Mouse (Mus musculus) midbrain, embryonic 13.5 days (tissue): ENCODE results near the gene Itgb7. TPM values are rescaled to one million over a fixed set of nuclear protein-coding genes. Genes with fewer than 3 reads are reported as not detected.

Source experiments
- ATAC-seq: fragments of 200-750 bp; cut with Nextera tagmentation; 2 replicates; pipeline ENCODE4 v1.8.0; 2017; ENCODE audit warnings: mild to moderate bottlenecking, moderate TSS enrichment, moderate library complexity
- H3K27ac ChIP-seq: fragments of 300-500 bp; sonication (generic); 2 replicates; pipeline ENCODE4 v1.5.1; 2015; ENCODE audit warnings: inconsistent platforms, mild to moderate bottlenecking, moderate library complexity
- H3K27me3 ChIP-seq: fragments of 300-500 bp; sonication (generic); 2 replicates; pipeline ENCODE4 v1.6.1; 2015; ENCODE audit warnings: mild to moderate bottlenecking, inconsistent platforms
- H3K36me3 ChIP-seq: fragments of 300-500 bp; sonication (generic); 2 replicates; pipeline ENCODE4 v1.6.1; 2015; ENCODE audit warnings: mild to moderate bottlenecking, inconsistent platforms
- H3K4me1 ChIP-seq: fragments of 300-500 bp; sonication (generic); replicated peaks from 2 replicates; pipeline ENCODE4 v1.6.1; 2015; ENCODE audit warnings: inconsistent platforms
- H3K4me2 ChIP-seq: fragments of 300-500 bp; sonication (generic); replicated peaks from 2 replicates; pipeline ENCODE4 v1.6.1; 2015; ENCODE audit warnings: moderate library complexity, mild to moderate bottlenecking, inconsistent platforms
- H3K4me3 ChIP-seq: fragments of 300-500 bp; sonication (generic); replicated peaks from 2 replicates; pipeline ENCODE4 v1.5.1; 2015; ENCODE audit warnings: mild to moderate bottlenecking, inconsistent platforms
- H3K9ac ChIP-seq: fragments of 300-500 bp; sonication (generic); replicated peaks from 2 replicates; pipeline ENCODE4 v1.6.1; 2015; ENCODE audit warnings: mild to moderate bottlenecking, inconsistent platforms
- H3K9me3 ChIP-seq: fragments of 300-500 bp; sonication (generic); 2 replicates; pipeline ENCODE4 v1.6.1; 2016; ENCODE audit warnings: mild to moderate bottlenecking, inconsistent platforms
- WGBS: fragments of 180-500 bp; shearing (Covaris S2); methylation state at CpG from one replicate; pipeline ENCODE4 v1.1.7; 2015; 5-methylcytosine and 5-hydroxymethylcytosine counted together
- polyA plus RNA-seq: library from polyadenylated mRNA; unstranded; fragments of >200 nt; fragmentation: Nextera tagmentation; extraction: Ambion mirVana; gene quantifications from 2 replicates; pipeline ENCODE4 v1.2.1, GENCODE M21; 2015

The Itgb7 gene
- polyA plus RNA-seq, 1 experiment from 2014 or later, result 0.82 TPM

DNA sequence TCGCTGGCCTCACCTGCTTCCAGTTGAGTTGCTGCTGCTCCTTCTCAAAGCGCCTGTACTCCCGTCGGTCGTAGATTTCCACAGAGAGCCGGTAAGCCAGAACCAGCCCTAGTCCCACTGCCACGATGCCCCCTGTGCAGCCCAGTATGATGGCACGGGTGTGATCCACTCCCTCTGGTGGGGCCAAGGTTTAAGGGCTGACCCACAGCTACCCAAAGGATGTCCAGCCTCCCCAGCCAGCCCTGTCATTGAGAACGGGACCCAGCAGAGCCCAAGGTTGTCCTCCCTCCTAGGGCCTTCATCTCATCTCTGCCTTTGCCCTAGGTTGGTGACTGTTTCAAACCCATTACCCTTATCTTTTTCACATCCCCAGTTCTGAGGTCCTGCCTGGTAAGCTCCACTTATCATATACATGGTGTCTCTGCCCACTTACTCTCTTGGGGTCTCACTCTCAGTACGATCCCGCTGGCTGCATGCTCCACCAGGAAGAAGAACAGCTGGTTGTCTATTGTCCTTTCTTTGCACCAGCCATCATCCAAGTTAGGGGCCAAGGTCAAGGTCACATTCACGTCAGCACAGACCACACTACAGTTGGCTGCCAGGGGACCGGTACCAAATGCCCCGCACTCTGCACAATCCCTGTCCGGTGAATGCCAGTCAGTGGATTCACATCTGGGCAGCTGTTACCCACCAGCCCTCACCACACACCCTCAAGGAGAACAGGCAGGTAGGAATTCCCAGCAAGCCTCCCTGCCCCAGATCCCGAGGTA, 15.1 kb downstream of the Itgb7 start:
- Histone ChIP-seq H3K27ac (no peak overlapping the region), H3K4me2 (no peak overlapping the region), H3K4me1 (no peaks in the 10 kb centered on the region), H3K27me3 (no peaks in the 10 kb centered on the region), H3K9me3 (no peaks in the 10 kb centered on the region), H3K9ac (no peak overlapping the region), H3K4me3 (no peak overlapping the region), H3K36me3 (peaks cover 56% of the 10 kb centered on the region)
- WGBS, result 86% methylated on average over 16 of the region's 16 CpGs
- ATAC-seq, result no peak; the same call in 1 of the 2 replicates

DNA sequence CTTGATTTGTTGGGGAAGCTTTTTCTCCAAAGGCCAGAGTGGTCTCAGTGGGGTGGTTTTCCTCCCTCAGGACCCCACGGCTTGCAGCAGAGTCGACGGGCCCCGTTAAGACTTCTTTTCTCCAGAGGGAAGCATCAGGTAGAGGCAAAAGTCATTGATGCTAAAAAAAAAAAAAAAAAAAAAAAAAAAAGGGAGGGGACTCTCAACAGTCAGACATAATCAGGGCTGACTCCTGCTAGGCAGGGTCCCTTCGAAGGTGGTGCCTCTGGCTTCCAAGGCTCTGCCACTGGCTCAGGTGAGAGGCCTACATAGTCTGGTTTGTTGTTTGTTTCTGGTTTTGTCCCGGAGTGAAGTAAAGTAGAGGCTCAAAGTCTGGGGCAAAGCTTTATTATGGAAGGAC, 16.1 kb downstream of the Itgb7 start:
- Histone ChIP-seq H3K4me1 (no peaks in the 10 kb centered on the region), H3K27ac (no peak overlapping the region), H3K9ac (no peak overlapping the region), H3K4me2 (no peak overlapping the region), H3K9me3 (no peaks in the 10 kb centered on the region), H3K36me3 (peaks cover 62% of the 10 kb centered on the region), H3K27me3 (no peaks in the 10 kb centered on the region), H3K4me3 (no peak overlapping the region)
- ATAC-seq, result no peak
- 82% methylated on average over 6 of the region's 6 CpGs for WGBS

DNA sequence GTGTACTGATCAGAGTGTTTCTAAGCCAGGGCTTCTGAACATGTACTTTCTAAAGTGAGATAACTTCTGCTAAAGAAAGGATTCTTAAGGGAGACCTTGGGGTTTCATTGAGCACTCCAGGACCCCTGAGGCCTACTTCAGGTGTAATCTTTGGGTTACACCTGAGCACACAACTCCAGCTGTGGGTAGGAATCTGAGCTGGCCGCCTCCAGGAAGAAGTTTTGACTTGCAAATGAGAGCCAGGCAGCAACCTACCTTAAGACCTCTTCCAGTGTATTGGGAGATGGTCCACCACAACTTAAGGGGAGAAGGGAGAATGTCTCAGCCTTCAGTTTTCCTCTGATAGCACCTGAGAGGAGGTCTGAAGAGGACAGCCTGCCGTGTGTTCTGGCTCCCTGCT, 17.6 kb downstream of the Itgb7 start:
- H3K9ac ChIP-seq, result no peak overlapping the region
- H3K4me3 ChIP-seq, result no peak overlapping the region
- no peaks in the 10 kb centered on the region for H3K9me3 ChIP-seq
- peaks cover 75% of the 10 kb centered on the region for H3K36me3 ChIP-seq
- no peak overlapping the region for H3K27ac ChIP-seq
- H3K4me2 ChIP-seq, result no peak overlapping the region
- no peaks in the 10 kb centered on the region for H3K27me3 ChIP-seq
- ATAC-seq, result no peak
- H3K4me1 ChIP-seq, result no peaks in the 10 kb centered on the region
- WGBS, result 48% methylated on average over 2 of the region's 2 CpGs

DNA sequence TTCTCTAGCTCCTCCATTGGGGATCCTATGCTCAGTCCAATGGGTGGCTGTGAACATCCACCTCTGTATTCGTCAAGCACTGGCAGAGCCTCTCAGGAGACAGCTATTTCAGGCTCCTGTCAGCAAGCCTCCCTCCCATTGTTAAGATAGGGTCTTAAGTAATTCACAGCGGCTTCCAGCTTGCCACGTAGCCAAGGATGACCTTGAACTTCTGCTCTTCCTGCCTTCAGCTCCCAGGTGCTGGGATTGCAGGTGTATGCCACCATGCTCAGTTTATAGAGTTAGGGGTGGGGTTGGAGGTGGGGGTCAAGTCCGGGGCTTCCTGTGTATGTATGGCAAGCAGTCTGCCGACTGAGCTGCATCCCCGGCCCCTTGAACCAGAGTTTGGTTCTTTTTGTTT, 19.8 kb downstream of the Itgb7 start:
- Histone ChIP-seq H3K4me1 (peaks cover 11% of the 10 kb centered on the region), H3K27ac (no peak overlapping the region), H3K4me3 (no peak overlapping the region), H3K27me3 (no peaks in the 10 kb centered on the region), H3K4me2 (no peak overlapping the region), H3K9me3 (no peaks in the 10 kb centered on the region), H3K9ac (no peak overlapping the region), H3K36me3 (peaks cover 88% of the 10 kb centered on the region)
- WGBS, result 88% methylated on average over 6 of the region's 6 CpGs
- no peak for ATAC-seq

DNA sequence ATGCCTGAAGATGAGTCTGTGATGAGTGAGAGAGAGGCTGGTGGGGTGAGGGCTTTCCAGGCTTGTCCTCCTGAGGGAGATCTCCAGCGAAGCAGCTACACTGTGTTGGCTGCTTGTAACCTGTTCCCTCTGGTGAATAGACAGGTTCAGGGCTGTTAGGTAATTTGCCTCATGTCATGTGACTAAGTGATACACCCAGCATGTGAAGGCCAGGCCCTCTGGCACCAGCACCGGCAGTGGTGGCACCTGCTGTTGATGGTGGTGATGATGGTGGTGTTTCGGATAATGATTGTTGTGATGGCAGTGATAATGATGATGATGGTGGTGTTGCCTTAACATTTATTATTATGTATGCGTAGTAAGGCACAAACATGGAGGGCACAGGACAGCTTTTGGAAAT, 20.9 kb downstream of the Itgb7 start:
- H3K4me1 ChIP-seq, result peaks cover 20% of the 10 kb centered on the region
- no peak overlapping the region for H3K27ac ChIP-seq
- no peaks in the 10 kb centered on the region for H3K27me3 ChIP-seq
- WGBS, result 95% methylated on average over 4 of the region's 4 CpGs
- ATAC-seq, result no peak
- H3K36me3 ChIP-seq, result peaks cover 87% of the 10 kb centered on the region
- H3K9me3 ChIP-seq, result no peaks in the 10 kb centered on the region
- H3K4me2 ChIP-seq, result no peak overlapping the region
- H3K4me3 ChIP-seq, result no peak overlapping the region
- H3K9ac ChIP-seq, result no peak overlapping the region

DNA sequence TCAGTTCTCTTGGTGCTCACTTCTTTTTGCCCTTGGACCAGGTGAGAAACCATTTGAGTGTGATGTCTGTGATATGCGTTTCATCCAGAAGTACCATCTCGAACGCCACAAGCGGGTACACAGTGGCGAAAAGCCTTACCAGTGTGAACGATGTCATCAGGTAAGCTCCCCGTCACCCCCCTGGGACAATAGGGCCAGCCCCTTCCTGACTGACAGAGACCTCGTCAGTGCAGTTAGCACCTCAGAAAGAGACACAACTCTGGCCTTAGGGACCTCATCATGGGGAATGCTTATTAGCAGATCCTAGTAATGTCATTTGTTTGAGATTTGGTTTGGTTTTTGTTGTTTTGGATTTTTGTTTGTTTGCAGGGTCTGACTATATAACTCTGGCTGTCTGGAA, 22.6 kb downstream of the Itgb7 start:
- no peak overlapping the region for H3K4me2 ChIP-seq
- ATAC-seq, result no peak
- H3K36me3 ChIP-seq, result peaks cover 77% of the 10 kb centered on the region
- no peaks in the 10 kb centered on the region for H3K9me3 ChIP-seq
- H3K27ac ChIP-seq, result no peak overlapping the region
- WGBS, result 95% methylated on average over 8 of the region's 8 CpGs
- no peaks in the 10 kb centered on the region for H3K27me3 ChIP-seq
- H3K4me3 ChIP-seq, result no peak overlapping the region
- no peak overlapping the region for H3K9ac ChIP-seq
- H3K4me1 ChIP-seq, result peaks cover 37% of the 10 kb centered on the region

DNA sequence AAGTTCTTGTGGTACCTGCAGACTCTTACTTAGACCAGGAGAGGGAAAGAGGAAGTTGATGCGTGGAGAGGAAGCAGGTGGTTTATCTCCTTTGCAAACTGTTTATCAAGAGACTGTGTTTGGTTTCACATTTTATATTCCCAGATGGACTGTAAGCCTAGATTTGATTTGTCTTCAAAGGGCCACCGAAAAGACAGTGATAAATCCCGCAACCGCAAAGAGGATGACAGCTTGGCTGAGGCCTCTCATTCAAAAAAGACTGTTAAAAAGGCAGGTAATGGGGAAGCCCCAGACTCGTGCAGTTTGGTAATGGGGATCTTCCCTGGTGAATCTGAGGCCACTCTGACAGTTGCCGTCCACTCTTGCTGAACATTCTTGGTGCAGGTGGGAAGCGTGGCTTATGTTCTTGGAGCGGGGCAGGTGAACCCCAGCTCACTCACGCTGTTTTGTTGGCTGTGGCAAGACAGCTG, 23.6 kb downstream of the Itgb7 start:
- Histone ChIP-seq H3K36me3 (peaks cover 67% of the 10 kb centered on the region), H3K4me1 (peaks cover 37% of the 10 kb centered on the region), H3K4me3 (no peak overlapping the region), H3K27ac (no peak overlapping the region), H3K27me3 (no peaks in the 10 kb centered on the region), H3K4me2 (no peak overlapping the region), H3K9me3 (no peaks in the 10 kb centered on the region), H3K9ac (no peak overlapping the region)
- ATAC-seq, result no peak
- 92% methylated on average over 9 of the region's 9 CpGs for WGBS

DNA sequence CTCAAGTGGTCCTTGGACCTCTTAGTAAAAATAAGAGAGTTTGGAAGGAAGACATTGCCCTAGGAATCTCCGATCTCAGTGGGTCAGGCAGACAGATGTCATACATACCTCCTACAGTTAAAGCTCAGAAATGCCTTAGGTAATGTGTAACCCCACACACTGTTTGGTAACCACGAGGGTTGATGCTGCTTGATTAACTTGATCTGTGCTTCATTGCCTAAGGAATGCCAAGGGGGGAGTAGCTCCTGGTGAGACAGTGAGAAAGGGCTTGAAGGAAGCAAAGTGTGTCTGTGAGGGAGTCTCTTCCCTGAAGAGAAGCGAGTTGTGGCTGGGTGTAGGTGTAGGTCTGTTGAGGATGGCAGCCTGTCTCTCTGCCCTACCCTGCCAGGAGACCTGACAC, 24.4 kb downstream of the Itgb7 start:
- 0 out of 2 replicates have a peak overlapping the region, but pooled peaks have one; percentile 4 for H3K9ac ChIP-seq
- no peaks in the 10 kb centered on the region for H3K27me3 ChIP-seq
- no peak for ATAC-seq
- H3K4me1 ChIP-seq, result peaks cover 43% of the 10 kb centered on the region
- H3K4me3 ChIP-seq, result no peak overlapping the region
- H3K9me3 ChIP-seq, result no peaks in the 10 kb centered on the region
- WGBS, result 84% methylated on average over 3 of the region's 3 CpGs
- H3K4me2 ChIP-seq, result no peak overlapping the region
- no peak overlapping the region for H3K27ac ChIP-seq
- H3K36me3 ChIP-seq, result peaks cover 60% of the 10 kb centered on the region

DNA sequence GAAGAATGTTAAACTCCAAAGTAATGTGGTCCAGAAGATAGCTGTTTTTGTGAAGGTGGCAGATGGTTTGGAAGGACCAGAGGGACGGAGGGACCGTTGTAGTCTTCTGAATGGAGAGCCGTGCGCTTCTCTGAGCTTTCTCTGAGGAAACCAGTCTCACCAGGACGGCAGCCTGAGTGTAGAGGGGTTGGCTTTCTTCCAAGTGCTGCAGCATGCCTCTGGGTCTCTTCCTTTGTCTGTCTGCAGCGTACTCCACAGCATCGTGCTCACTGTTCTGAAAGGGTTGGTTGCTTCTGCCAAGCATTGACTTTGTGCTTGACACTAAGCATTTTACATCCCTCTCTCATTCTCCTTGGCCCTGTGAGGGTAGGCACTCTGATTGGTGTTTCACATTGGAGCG, 26.0 kb downstream of the Itgb7 start:
- H3K4me3 ChIP-seq, result peak overlapping the region; percentile 84
- peaks cover 48% of the 10 kb centered on the region for H3K36me3 ChIP-seq
- no peaks in the 10 kb centered on the region for H3K27me3 ChIP-seq
- peak overlapping the region; percentile 81 for H3K27ac ChIP-seq
- WGBS, result 40% methylated on average over 8 of the region's 8 CpGs
- peak overlapping the region; percentile 90 for H3K9ac ChIP-seq
- ATAC-seq, result peak; percentile 37; the same call in 1 of the 2 replicates
- H3K4me2 ChIP-seq, result peak overlapping the region; percentile 81
- peaks cover 46% of the 10 kb centered on the region for H3K4me1 ChIP-seq
- no peaks in the 10 kb centered on the region for H3K9me3 ChIP-seq

DNA sequence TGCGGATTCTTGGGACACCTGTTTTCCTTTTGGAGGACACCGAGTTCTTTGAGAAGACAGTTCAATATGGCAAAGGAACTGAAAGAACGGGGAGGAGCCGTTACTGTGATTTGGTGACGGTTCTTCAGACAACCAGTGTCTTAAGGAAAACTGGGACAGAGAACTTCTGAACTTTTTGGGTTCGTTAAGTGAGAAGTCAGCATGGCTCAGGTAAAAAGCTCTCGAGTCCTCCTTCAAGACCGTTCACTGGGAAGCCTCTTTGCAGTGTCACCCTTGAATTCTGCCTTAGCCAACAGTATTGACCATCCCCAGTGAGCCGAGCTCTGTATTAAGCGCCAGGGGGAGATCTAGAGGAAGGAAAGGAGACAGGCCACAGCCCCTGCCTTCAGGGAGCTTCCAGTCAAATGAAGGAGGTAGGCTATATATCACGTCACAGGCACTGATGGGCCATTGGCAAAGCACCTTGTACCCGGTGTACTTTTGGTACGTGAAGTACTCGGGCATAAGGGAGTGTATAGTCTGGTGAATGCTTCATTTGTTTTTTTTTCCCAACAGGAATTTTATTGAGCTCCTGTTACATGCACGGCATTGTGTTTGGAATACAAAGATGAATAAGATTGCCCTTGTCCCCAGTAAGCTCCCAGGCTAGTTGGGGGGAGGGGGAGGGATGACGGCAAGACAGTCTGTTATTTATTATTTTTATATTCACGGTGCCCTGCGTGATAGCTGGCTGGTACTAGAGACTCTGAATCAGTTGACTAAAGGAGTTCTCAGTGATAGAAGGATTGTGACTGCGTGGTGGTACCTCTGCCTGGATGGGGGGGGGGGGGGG, 26.9 kb downstream of the Itgb7 start, which contains the start of gene Csad:
Gene Csad (minus strand): TSS at position 51 of the 832 bp plus-strand sequence.
- Histone ChIP-seq H3K36me3 (peaks cover 40% of the 10 kb centered on the region), H3K4me3 (peak within 1 kb of the TSS; percentile 84), H3K4me1 (peaks cover 46% of the 10 kb centered on the region), H3K9ac (peak within 1 kb of the TSS; percentile 90), H3K4me2 (peak within 1 kb of the TSS; percentile 81), H3K27ac (peak within 1 kb of the TSS; percentile 99), H3K27me3 (no peaks in the 10 kb centered on the region), H3K9me3 (no peaks in the 10 kb centered on the region)
- WGBS, result 72% methylated on average over 19 of the region's 19 CpGs
- no peak for ATAC-seq

DNA sequence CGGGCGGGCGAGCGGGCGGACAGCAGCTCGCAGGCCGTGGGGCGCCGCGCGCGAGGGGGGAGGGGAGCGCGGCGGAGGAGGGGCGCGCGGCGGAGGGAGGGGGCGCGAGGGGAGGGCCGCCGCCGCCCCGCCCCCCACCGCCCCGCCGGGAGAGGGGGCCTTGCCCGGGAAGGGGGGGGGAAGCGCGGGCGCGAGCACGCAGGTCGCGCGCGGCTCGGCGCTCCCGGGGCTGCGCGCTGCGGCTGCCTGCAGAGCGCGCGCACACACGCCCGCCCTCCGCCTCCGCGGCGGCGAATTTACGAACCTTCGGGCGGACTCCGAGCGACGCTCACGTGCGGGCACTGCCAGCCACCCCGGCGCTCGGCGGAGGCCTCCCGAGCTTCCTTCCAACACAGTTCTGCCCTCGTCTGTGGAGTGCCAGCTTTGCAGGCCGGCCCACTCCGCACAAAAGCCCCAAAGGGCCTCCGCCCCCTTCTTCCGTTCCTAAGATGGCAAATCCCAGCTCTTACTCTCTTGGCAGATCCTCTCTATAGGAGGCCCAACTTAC, 27.8 kb downstream of the Itgb7 start:
- peak overlapping the region; percentile 81 for H3K4me2 ChIP-seq
- no peaks in the 10 kb centered on the region for H3K9me3 ChIP-seq
- WGBS, result under 1% methylated on average over 25 of the region's 72 CpGs
- H3K4me3 ChIP-seq, result peak overlapping the region; percentile 84
- ATAC-seq, result peak; percentile 38
- H3K9ac ChIP-seq, result peak overlapping the region; percentile 90
- H3K36me3 ChIP-seq, result peaks cover 31% of the 10 kb centered on the region
- peak overlapping the region; percentile 99 for H3K27ac ChIP-seq
- H3K4me1 ChIP-seq, result peaks cover 46% of the 10 kb centered on the region
- H3K27me3 ChIP-seq, result no peaks in the 10 kb centered on the region
